Mouse (Mus musculus) heart, embryonic 11.5 days (tissue): ENCODE data around the gene Atg2a. TPM values are rescaled to one million over a fixed set of nuclear protein-coding genes. Genes with fewer than 3 reads are reported as not detected.
A peak's percentile ranks its signal among the peaks of the same experiment; 100 is the strongest.

Experiments used
- ATAC-seq: fragments of 200-750 bp; cut with Nextera tagmentation; replicated peaks from 2 replicates; pipeline ENCODE4 v1.8.0; 2017; ENCODE audit warnings: moderate library complexity; ENCODE audit not compliant: insufficient number of reproducible peaks, low FRiP score, low TSS enrichment
- H3K27ac ChIP-seq: fragments of 300-500 bp; sonication (generic); 2 replicates; pipeline ENCODE4 v1.5.1; 2014; ENCODE audit warnings: mild to moderate bottlenecking, low read depth, low read length
- H3K27me3 ChIP-seq: fragments of 300-500 bp; sonication (generic); 2 replicates; pipeline ENCODE4 v1.6.1; 2014; ENCODE audit warnings: mild to moderate bottlenecking, low read length, mixed read lengths; ENCODE audit not compliant: control insufficient read depth, insufficient read depth
- H3K36me3 ChIP-seq: fragments of 300-500 bp; sonication (generic); 2 replicates; pipeline ENCODE4 v1.6.1; 2014; ENCODE audit warnings: mild to moderate bottlenecking, low read length, moderate library complexity, mixed read lengths; ENCODE audit not compliant: control insufficient read depth, insufficient read depth
- H3K4me1 ChIP-seq: fragments of 300-500 bp; sonication (generic); 2 replicates; pipeline ENCODE4 v1.6.1; 2014; ENCODE audit warnings: low read length; ENCODE audit not compliant: control insufficient read depth, insufficient read depth
- H3K4me2 ChIP-seq: fragments of 300-500 bp; sonication (generic); 2 replicates; pipeline ENCODE4 v1.6.1; 2014; ENCODE audit warnings: mild to moderate bottlenecking, moderate library complexity
- H3K4me3 ChIP-seq: fragments of 300-500 bp; sonication (generic); 2 replicates; pipeline ENCODE4 v1.5.1; 2014; ENCODE audit warnings: low read depth, low read length
- H3K9ac ChIP-seq: fragments of 300-500 bp; sonication (generic); 2 replicates; pipeline ENCODE4 v1.6.1; 2014; ENCODE audit warnings: mild to moderate bottlenecking, low read depth, low read length, moderate library complexity
- H3K9me3 ChIP-seq: fragments of 300-500 bp; sonication (generic); replicated peaks from 2 replicates; pipeline ENCODE4 v1.6.1; 2016; ENCODE audit warnings: low read length; ENCODE audit not compliant: control insufficient read depth
- WGBS: fragments of 180-500 bp; shearing (Covaris S2); extraction: QIAGEN DNeasy Blood & Tissue Kit; methylation state at CpG from one replicate; pipeline ENCODE4 v1.1.7; 2014; ENCODE audit not compliant: insufficient replicate concordance; 5-methylcytosine and 5-hydroxymethylcytosine counted together
- polyA plus RNA-seq: library from polyadenylated mRNA; unstranded; fragments of >200 nt; fragmentation: Nextera tagmentation; extraction: Ambion mirVana; gene quantifications from 2 replicates; pipeline ENCODE4 v1.2.1, GENCODE M21; 2014

Atg2a gene
- polyA plus RNA-seq, 1 experiment from 2014 or later, result 6.1 TPM

- Histone ChIP-seq H3K9me3 (no peaks in the 10 kb centered on the region), H3K4me2 (0 out of 2 replicates have a peak overlapping the region, but pooled peaks have one; percentile 22), H3K27me3 (no peaks in the 10 kb centered on the region), H3K9ac (0 out of 2 replicates have a peak overlapping the region, but pooled peaks have one; percentile 22), H3K4me1 (peaks cover 33% of the 10 kb centered on the region), H3K4me3 (no peak overlapping the region), H3K27ac (peak overlapping the region; percentile 64), H3K36me3 (peaks cover 29% of the 10 kb centered on the region)
- 46% methylated on average over 7 of the region's 7 CpGs for WGBS
- ATAC-seq, result peak; percentile 32; the same call in 1 of the 2 replicates
These were observed 59.0 kb downstream of the Atg2a start for GRCm38 (mm10) chr19:6300402-6300841.

- H3K9ac ChIP-seq, result 0 out of 2 replicates have a peak overlapping the region, but pooled peaks have one; percentile 3
- H3K27me3 ChIP-seq, result no peaks in the 10 kb centered on the region
- H3K9me3 ChIP-seq, result no peaks in the 10 kb centered on the region
- whole genome bisulfite sequencing, result 91% methylated on average over 5 of the region's 5 CpGs
- ATAC-seq, result no peak
- H3K4me2 ChIP-seq, result no peak overlapping the region
- H3K4me3 ChIP-seq, result no peak overlapping the region
- no peak overlapping the region; the same call in 1 of the 2 replicates for H3K27ac ChIP-seq
- peaks cover 15% of the 10 kb centered on the region for H3K36me3 ChIP-seq
- H3K4me1 ChIP-seq, result peaks cover 39% of the 10 kb centered on the region
These were observed 60.6 kb downstream of the Atg2a start for GRCm38 (mm10) chr19:6302114-6302513.

GRCm38 (mm10) chr19:6302522-6302921 lies 61.1 kb downstream of the Atg2a start:
- Histone ChIP-seq H3K27me3 (no peaks in the 10 kb centered on the region), H3K9ac (0 out of 2 replicates have a peak overlapping the region, but pooled peaks have one; percentile 3), H3K4me1 (peaks cover 43% of the 10 kb centered on the region), H3K4me2 (no peak overlapping the region), H3K9me3 (no peaks in the 10 kb centered on the region), H3K27ac (no peak overlapping the region; the same call in 1 of the 2 replicates), H3K4me3 (no peak overlapping the region), H3K36me3 (peaks cover 14% of the 10 kb centered on the region)
- 34% methylated on average over 4 of the region's 4 CpGs for WGBS
- ATAC-seq, result no peak

- Histone ChIP-seq H3K36me3 (peaks cover 5% of the 10 kb centered on the region), H3K4me1 (peaks cover 42% of the 10 kb centered on the region), H3K9ac (0 out of 2 replicates have a peak overlapping the region, but pooled peaks have one; percentile 11)
These were observed 62.4 kb downstream of the Atg2a start for GRCm38 (mm10) chr19:6303831-6304230.

GRCm38 (mm10) chr19:6304787-6305516 lies 63.5 kb downstream of the Atg2a start:
- Histone ChIP-seq H3K27me3 (no peaks in the 10 kb centered on the region), H3K4me1 (peaks cover 33% of the 10 kb centered on the region), H3K9ac (no peak overlapping the region), H3K9me3 (no peaks in the 10 kb centered on the region), H3K4me3 (no peak overlapping the region), H3K4me2 (no peak overlapping the region), H3K27ac (no peak overlapping the region), H3K36me3 (peaks cover 3% of the 10 kb centered on the region; the same call in 1 of the 2 replicates)
- WGBS, result 22% methylated on average over 5 of the region's 5 CpGs
- ATAC-seq, result no peak

More at GRCm38 (mm10) chr19:6303831-6304230, 62.4 kb downstream of the Atg2a start:
- no peaks in the 10 kb centered on the region for H3K9me3 ChIP-seq
- no peaks in the 10 kb centered on the region for H3K27me3 ChIP-seq
- no peak overlapping the region for H3K4me3 ChIP-seq
- no peak overlapping the region for H3K27ac ChIP-seq
- no peak for ATAC-seq
- no peak overlapping the region for H3K4me2 ChIP-seq
- WGBS, result 53% methylated on average over 6 of the region's 6 CpGs

GRCm38 (mm10) chr19:6305517-6306115 lies 64.1 kb downstream of the Atg2a start:
- Histone ChIP-seq H3K27ac (peak overlapping the region; percentile 65), H3K4me1 (peaks cover 28% of the 10 kb centered on the region), H3K27me3 (no peaks in the 10 kb centered on the region), H3K4me2 (peak overlapping the region; percentile 79), H3K4me3 (peak overlapping the region; percentile 69), H3K36me3 (peaks cover 4% of the 10 kb centered on the region; the same call in 1 of the 2 replicates), H3K9ac (peak overlapping the region; percentile 75), H3K9me3 (no peaks in the 10 kb centered on the region)
- WGBS, result 50% methylated on average over 8 of the region's 8 CpGs
- ATAC-seq, result no peak

- peaks cover 5% of the 10 kb centered on the region; the same call in 1 of the 2 replicates for H3K36me3 ChIP-seq
- peak within 1 kb of the TSS; percentile 79 for H3K4me2 ChIP-seq
- no peaks in the 10 kb centered on the region for H3K27me3 ChIP-seq
- H3K4me1 ChIP-seq, result peaks cover 28% of the 10 kb centered on the region
- H3K9me3 ChIP-seq, result no peaks in the 10 kb centered on the region
- ATAC-seq, result peak; percentile 79
- WGBS, result under 1% methylated on average over 32 of the region's 38 CpGs
- peak within 1 kb of the TSS; percentile 75 for H3K9ac ChIP-seq
- H3K4me3 ChIP-seq, result peak within 1 kb of the TSS; percentile 69
- peak within 1 kb of the TSS; percentile 65 for H3K27ac ChIP-seq
These were observed 64.7 kb downstream of the Atg2a start, which contains the start of gene Cdc42bpg for GRCm38 (mm10) chr19:6306137-6306551. Gene Cdc42bpg, plus strand, starts transcription at chr19:6306456.

- WGBS, result 1% methylated on average over 34 of the region's 34 CpGs
These were observed 65.1 kb downstream of the Atg2a start for GRCm38 (mm10) chr19:6306586-6306985.

More at GRCm38 (mm10) chr19:6306586-6306985, 65.1 kb downstream of the Atg2a start:
- Histone ChIP-seq H3K27me3 (no peaks in the 10 kb centered on the region), H3K4me1 (peaks cover 28% of the 10 kb centered on the region), H3K36me3 (peaks cover 5% of the 10 kb centered on the region; the same call in 1 of the 2 replicates), H3K27ac (peak overlapping the region; percentile 65; the same call in 1 of the 2 replicates), H3K4me3 (peak overlapping the region; percentile 69), H3K9ac (peak overlapping the region; percentile 75), H3K9me3 (no peaks in the 10 kb centered on the region), H3K4me2 (peak overlapping the region; percentile 79)
- peak; percentile 48 for ATAC-seq
